Comparison of ENCODE assay signal across 9 mouse cellular contexts in the genomic region with DNA sequence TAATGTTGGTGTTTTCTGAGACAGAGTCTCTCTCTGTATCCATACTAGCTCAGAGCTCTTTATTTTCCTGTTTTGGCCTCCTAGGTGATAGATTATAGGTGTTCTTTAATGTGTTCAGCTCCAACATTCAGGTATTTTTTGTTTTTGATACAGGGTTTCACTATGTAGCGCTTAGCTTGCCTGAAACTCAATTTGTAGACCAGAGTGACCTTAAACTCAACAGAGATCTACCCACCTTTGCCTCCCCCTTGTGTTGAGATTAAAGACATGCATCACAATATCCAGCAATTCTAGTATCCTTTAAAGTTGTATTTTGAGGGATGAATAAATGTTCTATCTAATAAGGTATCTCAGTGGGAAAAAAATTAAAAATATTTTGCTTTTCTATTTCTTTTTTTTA.
A peak's percentile ranks its signal among the peaks of the same experiment; 100 is the strongest.
DNase-seq lines count a peak whose midpoint lies in the region; ATAC-seq and TF ChIP-seq lines count a peak whose summit lies in the region.
"Had no signal": no experiment of that assay in that cellular context is flagged by ENCODE, and none has a peak within 500 bp of the region (broad histone marks: within the 10 kb centered on the region; RNA-seq: fewer than 3 reads in every experiment).

No protein-coding gene starts in this region.

- no peak for ATAC-seq in lung, postnatal 0 days

- no peak overlapping the region for H3K4me2 ChIP-seq in lung, postnatal 0 days (replicated peaks; ENCODE audit: low read depth, low read length)

- H3K4me1 ChIP-seq in heart, embryonic 10.5 days, result no peaks in the 10 kb centered on the region
- H3K4me1 ChIP-seq in lung, postnatal 0 days (ENCODE audit: insufficient read depth, low read depth, low read length), result no peaks in the 10 kb centered on the region

- no peak overlapping the region for H3K9ac ChIP-seq in lung, postnatal 0 days (replicated peaks; ENCODE audit: low read depth)

- WGBS in heart, embryonic 10.5 days, result 90% methylated on average over 1 of the region's 1 CpGs
- 90% methylated on average over 1 of the region's 1 CpGs for WGBS in lung, postnatal 0 days

- H3K4me3 ChIP-seq in heart, embryonic 10.5 days, result no peak overlapping the region
- H3K4me3 ChIP-seq in lung, postnatal 0 days (ENCODE audit: low read depth, low read length), result no peak overlapping the region

- H3K9me3 ChIP-seq in heart, embryonic 10.5 days, result no peaks in the 10 kb centered on the region
- no peaks in the 10 kb centered on the region for H3K9me3 ChIP-seq in lung, postnatal 0 days (ENCODE audit: low read length)

- H3K27me3 ChIP-seq in heart, embryonic 10.5 days (ENCODE audit: insufficient read depth, poor library complexity, severe bottlenecking), result no peaks in the 10 kb centered on the region
- no peaks in the 10 kb centered on the region for H3K27me3 ChIP-seq in lung, postnatal 0 days (replicated peaks; ENCODE audit: insufficient read depth, low read length)

- TF ChIP-seq CTCF in lung, postnatal 0 days (IDR thresholded peaks at IDR 0.05), result peak; percentile 66

- H3K36me3 ChIP-seq in heart, embryonic 10.5 days, result peaks cover 3% of the 10 kb centered on the region; the same call in 1 of the 2 replicates
- no peaks in the 10 kb centered on the region for H3K36me3 ChIP-seq in lung, postnatal 0 days (ENCODE audit: insufficient read depth, low read length)

- DNase-seq in heart, adult 8-10 months (ENCODE audit: low spot score), result peak; percentile 6
- DNase-seq in heart, embryonic 10.5 days (ENCODE audit: low spot score), result no peak
- peak; percentile 56 for DNase-seq in lung, postnatal 0 days (ENCODE audit: low spot score)
- DNase-seq in lung, postnatal 14 days, result no peak
- peak; percentile 21 for DNase-seq in brain, adult 2 months (ENCODE audit: low read depth, low spot score)
- DNase-seq in skeletal muscle tissue, adult 2 months (ENCODE audit: low read depth, low spot score), result peak; percentile 7
- no peak for DNase-seq in right cerebral cortex, postnatal 4 days
- no peak for DNase-seq in layer of hippocampus, adult 18-20 months (ENCODE audit: low spot score in 2 of 2)

- TF ChIP-seq EP300 in lung, postnatal 0 days (IDR thresholded peaks at IDR 0.05), result no peak

- no peak overlapping the region for H3K27ac ChIP-seq in heart, embryonic 10.5 days
- no peak overlapping the region for H3K27ac ChIP-seq in lung, postnatal 0 days (ENCODE audit: low read length)
- H3K27ac ChIP-seq: macrophage had no signal

Comparison
In these comparisons a context has a peak if more than half of its experiments do, and no peak if none do; other contexts are left out.
1. DNase-seq: peak in heart, adult 8-10 months (single experiment), lung, postnatal 0 days (single experiment), brain, adult 2 months (single experiment) and skeletal muscle tissue, adult 2 months (single experiment); none in heart, embryonic 10.5 days (single experiment), lung, postnatal 14 days (single experiment), right cerebral cortex, postnatal 4 days (single experiment) and layer of hippocampus, adult 18-20 months (0 of 2).